Mouse (Mus musculus): Measurements from ENCODE around the gene Slc17a7.

GRCm38 (mm10) chr7:45158991-45159390, 4.8 kb upstream of the Slc17a7 start:
- no peak for TF ChIP-seq POLR2A (IDR thresholded peaks at IDR 0.05; ENCODE audit: control insufficient read depth, low read depth, low read length)
- no peak for TF ChIP-seq CTCF (IDR thresholded peaks at IDR 0.05; ENCODE audit: control insufficient read depth, insufficient read depth, insufficient replicate concordance, low read depth, low read length)

Data from testis, adult 2 months (tissue).